Mouse (Mus musculus) embryo, embryonic 11 days (tissue): ENCODE results near the gene Cnr2.

Experiments
- DNase-seq: peaks from one replicate; pipeline ENCODE4 v3.0.0-alpha.2; 2015

Gene Cnr2

GRCm38 (mm10) chr4:135895071-135895571 lies at the start of gene Cnr2:
Gene Cnr2 (plus strand): TSS chr4:135895394.
- no peak for DNase-seq

GRCm38 (mm10) chr4:135847581-135847980 lies 47.6 kb upstream of the Cnr2 start:
- no peak for DNase-seq

GRCm38 (mm10) chr4:135850411-135851095 lies 44.6 kb upstream of the Cnr2 start:
- peak; percentile 47 for DNase-seq

- no peak for DNase-seq
These were observed 43.3 kb upstream of the Cnr2 start for GRCm38 (mm10) chr4:135851942-135852341.

- no peak for DNase-seq
These were observed 41.1 kb upstream of the Cnr2 start for GRCm38 (mm10) chr4:135853987-135854546.

- no peak for DNase-seq
These were observed 40.6 kb upstream of the Cnr2 start for GRCm38 (mm10) chr4:135854630-135855029.

GRCm38 (mm10) chr4:135855080-135855479 lies 40.1 kb upstream of the Cnr2 start:
- DNase-seq, result peak; percentile 73

- peak; percentile 100 for DNase-seq
These were observed 39.5 kb upstream of the Cnr2 start, which contains the start of gene Srsf10 for GRCm38 (mm10) chr4:135855536-135856222. Gene Srsf10 (plus strand): TSS chr4:135855747.

GRCm38 (mm10) chr4:135856223-135857091 lies 38.7 kb upstream of the Cnr2 start:
- DNase-seq, result peak; percentile 84

GRCm38 (mm10) chr4:135857597-135858186 lies 37.5 kb upstream of the Cnr2 start:
- no peak for DNase-seq

GRCm38 (mm10) chr4:135868996-135869395 lies 26.2 kb upstream of the Cnr2 start:
- DNase-seq, result no peak

- no peak for DNase-seq
These were observed 24.8 kb upstream of the Cnr2 start for GRCm38 (mm10) chr4:135870227-135871023.

GRCm38 (mm10) chr4:135872015-135872414 lies 23.2 kb upstream of the Cnr2 start:
- DNase-seq, result no peak

GRCm38 (mm10) chr4:135872589-135873391 lies 22.4 kb upstream of the Cnr2 start:
- no peak for DNase-seq

GRCm38 (mm10) chr4:135873526-135874202 lies 21.5 kb upstream of the Cnr2 start, which contains the start of gene Pnrc2:
Gene Pnrc2 (minus strand): TSS chr4:135873850.
- peak; percentile 95 for DNase-seq

GRCm38 (mm10) chr4:135874564-135875535 lies 20.3 kb upstream of the Cnr2 start:
- DNase-seq, result no peak

GRCm38 (mm10) chr4:135875546-135875945 lies 19.6 kb upstream of the Cnr2 start:
- DNase-seq, result no peak

- DNase-seq, result peak; percentile 62
These were observed 19.1 kb upstream of the Cnr2 start for GRCm38 (mm10) chr4:135875991-135876582.
